Mouse (Mus musculus) subcutaneous adipose tissue, adult 2 months (tissue): ENCODE data around the gene Lrrfip1. TPM values are rescaled to one million over a fixed set of nuclear protein-coding genes. Genes with fewer than 3 reads are reported as not detected.

Experiments
- polyA plus RNA-seq: library from polyadenylated mRNA; depleted of rRNA; stranded (reverse); fragments of >200 nt; gene quantifications from 2 replicates; pipeline ENCODE4 v1.2.3, GENCODE M21; 2012; ENCODE audit warnings: low replicate concordance; rRNA removed

Lrrfip1 gene
- polyA plus RNA-seq, result 14.8 and 21.7 TPM in 2 replicates

DNA sequence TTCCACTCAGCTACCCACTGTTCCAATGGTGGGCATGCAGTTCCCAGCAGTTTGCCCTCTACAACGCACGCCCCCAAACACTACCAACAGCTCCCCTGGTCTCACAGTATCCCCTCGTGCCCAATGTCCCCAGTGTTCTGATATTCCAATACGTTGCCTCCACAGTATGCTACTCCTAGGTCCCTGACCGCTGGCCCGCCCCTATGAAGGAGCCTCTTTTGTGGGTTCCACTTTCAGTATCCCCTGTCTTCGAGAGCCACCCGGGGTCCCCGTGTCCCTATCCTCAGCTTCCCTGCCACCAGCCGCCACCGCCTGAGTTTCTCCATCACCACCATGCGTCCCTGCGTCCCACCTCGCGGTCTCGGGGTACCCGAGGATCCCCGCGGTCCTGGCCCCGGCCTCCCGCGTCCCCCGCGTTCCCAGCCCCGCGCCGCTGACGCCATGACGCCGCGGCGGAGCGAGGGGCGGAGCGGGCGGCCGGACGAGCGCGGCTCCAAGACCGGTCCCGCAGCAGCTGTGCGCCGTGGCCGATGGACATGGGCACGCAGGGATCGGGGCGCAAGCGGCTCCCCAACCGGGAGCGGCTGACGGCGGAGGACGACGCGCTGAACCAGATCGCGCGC is at the start of gene Lrrfip1:
TSS of gene Lrrfip1 (plus strand) at position 470 of the 623 bp plus-strand sequence.

GRCm38 (mm10) chr1:90952808-90953207 is 45.7 kb upstream of the Lrrfip1 start, which contains the start of gene Prlh:
Gene Prlh, plus strand, starts transcription at chr1:90953108.

DNA sequence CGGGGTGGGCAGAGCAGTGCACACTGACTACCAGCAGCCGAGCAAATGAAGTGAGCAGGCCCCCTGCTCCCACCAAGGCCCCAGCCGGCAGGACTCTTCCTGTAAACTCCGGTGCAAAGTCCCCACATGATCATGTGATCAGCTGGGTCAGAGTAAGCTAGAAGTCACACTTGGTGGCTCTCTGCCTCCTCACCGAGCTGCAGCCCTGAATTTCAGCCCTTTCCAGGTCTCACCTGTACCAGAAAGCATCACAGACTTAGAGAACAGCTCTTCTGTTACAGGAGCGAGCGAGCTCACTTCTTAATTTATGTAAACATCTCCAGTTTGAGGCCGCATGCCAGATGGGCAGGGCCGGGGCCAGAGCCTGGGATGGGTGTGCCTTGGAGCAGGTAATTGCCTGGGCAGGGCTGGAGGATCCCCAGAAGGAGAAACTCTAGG is 29.2 kb upstream of the Lrrfip1 start, which contains the start of gene Rab17:
TSS of gene Rab17 (minus strand) at position 315 of the 438 bp plus-strand sequence.

DNA sequence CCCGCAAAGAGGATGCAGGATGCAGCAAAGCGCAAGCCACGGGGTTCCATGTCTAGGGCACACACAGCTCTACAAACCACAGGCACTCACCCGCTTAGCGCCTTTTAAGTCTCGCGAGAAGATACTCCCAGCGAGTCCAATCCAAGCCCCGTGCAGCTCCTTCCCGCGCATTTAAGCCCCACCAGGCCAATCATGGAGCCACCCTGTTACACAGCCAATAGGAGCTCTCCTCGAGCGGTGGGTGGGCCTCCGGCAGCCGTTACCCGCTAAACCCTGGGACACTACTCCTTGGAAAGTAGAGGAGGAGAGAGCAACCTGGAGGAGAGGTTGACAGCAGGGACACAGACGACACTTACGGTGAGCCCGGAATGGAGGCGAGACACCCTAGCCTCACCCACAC is 146.3 kb downstream of the Lrrfip1 start, which contains the start of gene Rbm44:
TSS of gene Rbm44 (plus strand) at position 277 of the 400 bp plus-strand sequence.

Other genes with a start within 250 kb of the Lrrfip1 start
- 97.4 and 339 TPM in 2 replicates for gene Col6a3, start 154.8 kb upstream of the Lrrfip1 start, polyA plus RNA-seq
- gene Mlph, start 83.7 kb upstream of the Lrrfip1 start, polyA plus RNA-seq, result 1.0 and 4.4 TPM in 2 replicates
- gene Prlh, start 45.6 kb upstream of the Lrrfip1 start, polyA plus RNA-seq, result not detected in 2 replicates
- 1.1 TPM in 1 of 2 replicates, not detected in the other for gene Rab17, start 29.1 kb upstream of the Lrrfip1 start, polyA plus RNA-seq
- gene Rbm44, start 146.4 kb downstream of the Lrrfip1 start, polyA plus RNA-seq, result 0.05 and 0.07 TPM in 2 replicates
- 3.5 and 30.7 TPM in 2 replicates for gene Ramp1, start 181.1 kb downstream of the Lrrfip1 start, polyA plus RNA-seq